Comparison of ENCODE assay signal across 30 mouse cellular contexts in genomic region chr17:5548546-5548945, GRCm38 (mm10).
"Had no signal": no experiment of that assay in that cellular context is flagged by ENCODE, and none has a peak within 500 bp of the region (broad histone marks: within the 10 kb centered on the region; RNA-seq: fewer than 3 reads in every experiment).

No protein-coding gene starts in this region.

- ATAC-seq: liver, embryonic 12.5 days; lung, postnatal 0 days; midbrain, embryonic 13.5 days; midbrain, embryonic 15.5 days; midbrain, embryonic 16.5 days had no signal

- H3K27ac ChIP-seq: left cerebral cortex, adult 2 months; limb, embryonic 10.5 days; limb, embryonic 12.5 days; limb, embryonic 13.5 days; limb, embryonic 15.5 days; liver, embryonic 12.5 days; liver, embryonic 13.5 days; liver, embryonic 14.5 days; liver, embryonic 15.5 days; lung, embryonic 15.5 days; macrophage; midbrain, embryonic 10.5 days; midbrain, embryonic 12.5 days; midbrain, embryonic 13.5 days; midbrain, embryonic 15.5 days; neural tube, embryonic 12.5 days had no signal

- H3K27me3 ChIP-seq: limb, embryonic 12.5 days; limb, embryonic 13.5 days; limb, embryonic 15.5 days; liver, embryonic 12.5 days; liver, embryonic 13.5 days; liver, embryonic 15.5 days; lung, embryonic 15.5 days; midbrain, embryonic 12.5 days; midbrain, embryonic 13.5 days; midbrain, embryonic 15.5 days; neural tube, embryonic 12.5 days had no signal

- H3K9me3 ChIP-seq: limb, embryonic 10.5 days; limb, embryonic 12.5 days; limb, embryonic 13.5 days; limb, embryonic 15.5 days; liver, embryonic 12.5 days; liver, embryonic 13.5 days; liver, embryonic 15.5 days; lung, embryonic 15.5 days; midbrain, embryonic 10.5 days; midbrain, embryonic 12.5 days; midbrain, embryonic 13.5 days; midbrain, embryonic 15.5 days; neural tube, embryonic 12.5 days had no signal

- H3K9ac ChIP-seq: limb, embryonic 12.5 days; limb, embryonic 13.5 days; limb, embryonic 15.5 days; liver, embryonic 12.5 days; liver, embryonic 13.5 days; liver, embryonic 14.5 days; liver, embryonic 15.5 days; lung, embryonic 14.5 days; lung, embryonic 15.5 days; midbrain, embryonic 12.5 days; midbrain, embryonic 13.5 days; midbrain, embryonic 15.5 days; neural tube, embryonic 12.5 days had no signal

- H3K36me3 ChIP-seq: limb, embryonic 10.5 days; limb, embryonic 12.5 days; limb, embryonic 13.5 days; limb, embryonic 15.5 days; liver, embryonic 12.5 days; liver, embryonic 13.5 days; liver, embryonic 15.5 days; lung, embryonic 15.5 days; midbrain, embryonic 10.5 days; midbrain, embryonic 12.5 days; midbrain, embryonic 13.5 days; midbrain, embryonic 15.5 days; neural tube, embryonic 12.5 days had no signal

- H3K4me3 ChIP-seq: left cerebral cortex, adult 2 months; limb, embryonic 10.5 days; limb, embryonic 12.5 days; limb, embryonic 13.5 days; limb, embryonic 15.5 days; liver, embryonic 12.5 days; liver, embryonic 13.5 days; liver, embryonic 15.5 days; lung, embryonic 15.5 days; megakaryocyte, embryonic 14.5 days; midbrain, embryonic 10.5 days; midbrain, embryonic 12.5 days; midbrain, embryonic 13.5 days; midbrain, embryonic 15.5 days; myocyte; neural tube, embryonic 12.5 days had no signal

- H3K4me1 ChIP-seq: limb, embryonic 10.5 days; limb, embryonic 12.5 days; limb, embryonic 13.5 days; limb, embryonic 15.5 days; lung, embryonic 15.5 days; megakaryocyte, embryonic 14.5 days; midbrain, embryonic 10.5 days; midbrain, embryonic 12.5 days; midbrain, embryonic 13.5 days; midbrain, embryonic 15.5 days; neural tube, embryonic 12.5 days had no signal

- DNase-seq: left cerebral cortex, postnatal 4 days; liver, embryonic 13.5 days; lung, adult 18-20 months; lung, adult 2 months; lung, embryonic 14.5 days; lung, postnatal 10 days; lung, postnatal 14 days; lung, postnatal 36 days; lung, postnatal 4 days; midbrain, embryonic 14.5 days had no signal

- H3K4me2 ChIP-seq: limb, embryonic 12.5 days; limb, embryonic 13.5 days; limb, embryonic 15.5 days; liver, embryonic 12.5 days; liver, embryonic 13.5 days; liver, embryonic 15.5 days; lung, embryonic 14.5 days; lung, embryonic 15.5 days; midbrain, embryonic 11.5 days; midbrain, embryonic 12.5 days; midbrain, embryonic 13.5 days; midbrain, embryonic 15.5 days; neural tube, embryonic 12.5 days had no signal
